Mouse (Mus musculus): ENCODE results near the gene Fam43b.

GRCm38 (mm10) chr4:138361370-138361821, 34.9 kb downstream of the Fam43b start:
- TF ChIP-seq MAFK (IDR thresholded peaks at IDR 0.05; ENCODE audit: insufficient read depth, low read depth, low read length): no peak
- TF ChIP-seq HCFC1 (IDR thresholded peaks at IDR 0.05; ENCODE audit: borderline replicate concordance, insufficient read depth, low read length): no peak
- no peak for TF ChIP-seq ZNF384 (IDR thresholded peaks at IDR 0.05; ENCODE audit: low read depth, low read length)
- TF ChIP-seq ZC3H11A (IDR thresholded peaks at IDR 0.05; ENCODE audit: borderline replicate concordance, low read depth, low read length): no peak
- TF ChIP-seq CHD2 (IDR thresholded peaks at IDR 0.05; ENCODE audit: low read depth, low read length): no peak
